Mouse (Mus musculus): ENCODE measurements around the gene Morc4. TPM values are rescaled to one million over a fixed set of nuclear protein-coding genes. Genes with fewer than 3 reads are reported as not detected.

Morc4 gene
- polyA plus RNA-seq, 1 experiment from 2014 or later: 16.1 TPM

GRCm38 (mm10) chrX:139777357-139777756 lies 94.1 kb downstream of the Morc4 start:
- ATAC-seq: no peak

GRCm38 (mm10) chrX:139775084-139775612 lies 96.3 kb downstream of the Morc4 start:
- H3K9ac ChIP-seq (replicated peaks): no peak overlapping the region
- H3K4me3 ChIP-seq (ENCODE audit: low read depth, low read length): no peak overlapping the region
- H3K27me3 ChIP-seq (ENCODE audit: insufficient read depth, low read length): no peaks in the 10 kb centered on the region
- TF ChIP-seq EP300 (IDR thresholded peaks at IDR 0.05; ENCODE audit: low read depth): no peak
- TF ChIP-seq CTCF (IDR thresholded peaks at IDR 0.05; ENCODE audit: low read depth): no peak
- ATAC-seq (no peak), DNase-seq (no peak)
- H3K4me1 ChIP-seq (ENCODE audit: insufficient read depth): peaks cover 3% of the 10 kb centered on the region; the same call in 1 of the 2 replicates
- no peaks in the 10 kb centered on the region for H3K36me3 ChIP-seq (replicated peaks; ENCODE audit: insufficient read depth, low read length)
- H3K9me3 ChIP-seq (ENCODE audit: low read length): no peaks in the 10 kb centered on the region
- no peak overlapping the region for H3K27ac ChIP-seq (ENCODE audit: low read depth)
- 60% methylated on average over 7 of the region's 7 CpGs for WGBS (ENCODE audit: insufficient replicate concordance)
- H3K4me2 ChIP-seq (ENCODE audit: low read depth, low read length): peak overlapping the region; percentile 33; the same call in 1 of the 2 replicates

More at GRCm38 (mm10) chrX:139777357-139777756, 94.1 kb downstream of the Morc4 start:
- no peak for DNase-seq
- no peaks in the 10 kb centered on the region for H3K9me3 ChIP-seq (ENCODE audit: low read length)
- H3K9ac ChIP-seq (replicated peaks): no peak overlapping the region
- H3K4me2 ChIP-seq (ENCODE audit: low read depth, low read length): no peak overlapping the region
- H3K27me3 ChIP-seq (ENCODE audit: insufficient read depth, low read length): no peaks in the 10 kb centered on the region
- peaks cover 7% of the 10 kb centered on the region for H3K4me1 ChIP-seq (ENCODE audit: insufficient read depth)
- no peak overlapping the region for H3K4me3 ChIP-seq (ENCODE audit: low read depth, low read length)
- TF ChIP-seq CTCF (IDR thresholded peaks at IDR 0.05; ENCODE audit: low read depth) (no peak), EP300 (IDR thresholded peaks at IDR 0.05; ENCODE audit: low read depth) (no peak)
- no peak overlapping the region for H3K27ac ChIP-seq (ENCODE audit: low read depth)
- H3K36me3 ChIP-seq (replicated peaks; ENCODE audit: insufficient read depth, low read length): no peaks in the 10 kb centered on the region
- 68% methylated on average over 4 of the region's 4 CpGs for WGBS (ENCODE audit: insufficient replicate concordance)

- DNase-seq: peak; percentile 63
- H3K36me3 ChIP-seq (replicated peaks; ENCODE audit: insufficient read depth, low read length): no peaks in the 10 kb centered on the region
- 27% methylated on average over 18 of the region's 18 CpGs for WGBS (ENCODE audit: insufficient replicate concordance)
- no peak overlapping the region for H3K27ac ChIP-seq (ENCODE audit: low read depth)
- H3K4me1 ChIP-seq (ENCODE audit: insufficient read depth): peaks cover 3% of the 10 kb centered on the region; the same call in 1 of the 2 replicates
- H3K4me2 ChIP-seq (ENCODE audit: low read depth, low read length): peak overlapping the region; percentile 33; the same call in 1 of the 2 replicates
- no peaks in the 10 kb centered on the region for H3K27me3 ChIP-seq (ENCODE audit: insufficient read depth, low read length)
- no peaks in the 10 kb centered on the region for H3K9me3 ChIP-seq (ENCODE audit: low read length)
- no peak overlapping the region for H3K4me3 ChIP-seq (ENCODE audit: low read depth, low read length)
- ATAC-seq: peak; percentile 65
- no peak overlapping the region for H3K9ac ChIP-seq (replicated peaks)
- TF ChIP-seq EP300 (IDR thresholded peaks at IDR 0.05; ENCODE audit: low read depth) (no peak), CTCF (IDR thresholded peaks at IDR 0.05; ENCODE audit: low read depth) (peak; percentile 83)
These were observed 97.0 kb downstream of the Morc4 start for GRCm38 (mm10) chrX:139774309-139775083.

Other genes starting within 250 kb of the Morc4 start
- gene Tbc1d8b, start 186.7 kb downstream of the Morc4 start, polyA plus RNA-seq (2015; fragmentation: Nextera tagmentation; extraction: Ambion mirVana): 0.81 and 0.93 TPM in 2 replicates
- gene Gm15013, start 157.2 kb downstream of the Morc4 start, polyA plus RNA-seq (2015; fragmentation: Nextera tagmentation; extraction: Ambion mirVana): 0.14 TPM in 1 of 2 replicates, not detected in the other
- gene Ripply1, start 89.3 kb downstream of the Morc4 start, polyA plus RNA-seq (2015; fragmentation: Nextera tagmentation; extraction: Ambion mirVana): not detected in 2 replicates
- 8.1 and 8.4 TPM in 2 replicates for gene Cldn2, start 70.8 kb downstream of the Morc4 start, polyA plus RNA-seq (2015; fragmentation: Nextera tagmentation; extraction: Ambion mirVana)
- 0.67 and 0.90 TPM in 2 replicates for gene Rbm41, start 126.9 kb upstream of the Morc4 start, polyA plus RNA-seq (2015; fragmentation: Nextera tagmentation; extraction: Ambion mirVana)
- gene Nup62cl, start 191.0 kb upstream of the Morc4 start, polyA plus RNA-seq (2015; fragmentation: Nextera tagmentation; extraction: Ambion mirVana): 1.5 and 1.8 TPM in 2 replicates
- gene Pih1h3b, start 191.2 kb upstream of the Morc4 start, polyA plus RNA-seq (2015; fragmentation: Nextera tagmentation; extraction: Ambion mirVana): not detected in 2 replicates

All from liver, postnatal 0 days (tissue).